Mouse (Mus musculus): ENCODE measurements at regions not wholly inside any gene's neighbourhood (a gene's known extent, or its start where the extent isn't known, plus 50 kb on each side); places are given as distances from the start of the nearest gene placed in this dataset.

- no peak overlapping the region for H3K4me2 ChIP-seq (ENCODE audit: low read length)
- no peak for DNase-seq
- ATAC-seq (ENCODE audit: low FRiP score, low TSS enrichment) = no peak
- no peaks in the 10 kb centered on the region for H3K27me3 ChIP-seq (ENCODE audit: control insufficient read depth, insufficient read depth, low read length)
- no peak overlapping the region for H3K9ac ChIP-seq (replicated peaks; ENCODE audit: low read length)
- no peaks in the 10 kb centered on the region for H3K9me3 ChIP-seq (ENCODE audit: control insufficient read depth, low read length)
- H3K27ac ChIP-seq (replicated peaks; ENCODE audit: low read depth, low read length) = no peak overlapping the region
- no peaks in the 10 kb centered on the region for H3K4me1 ChIP-seq (ENCODE audit: control insufficient read depth, insufficient read depth, low read length)
- no peak overlapping the region for H3K4me3 ChIP-seq (replicated peaks; ENCODE audit: low read depth, low read length)
- WGBS = 61% methylated on average over 3 of the region's 3 CpGs
- no peaks in the 10 kb centered on the region for H3K36me3 ChIP-seq (ENCODE audit: control insufficient read depth, insufficient read depth, low read length)
Measured at GRCm38 (mm10) chr1:186887127-186887526, 80.1 kb upstream of the D1Pas1 start.

- H3K9ac ChIP-seq (replicated peaks; ENCODE audit: low read length) = no peak overlapping the region
- no peak overlapping the region for H3K27ac ChIP-seq (replicated peaks; ENCODE audit: low read depth, low read length)
- DNase-seq = no peak
- H3K36me3 ChIP-seq (ENCODE audit: control insufficient read depth, insufficient read depth, low read length) = no peaks in the 10 kb centered on the region
- no peak overlapping the region for H3K4me3 ChIP-seq (replicated peaks; ENCODE audit: low read depth, low read length)
- no peak for ATAC-seq (ENCODE audit: low FRiP score, low TSS enrichment)
- H3K27me3 ChIP-seq (ENCODE audit: control insufficient read depth, insufficient read depth, low read length) = no peaks in the 10 kb centered on the region
- no peak overlapping the region for H3K4me2 ChIP-seq (ENCODE audit: low read length)
- no peaks in the 10 kb centered on the region for H3K9me3 ChIP-seq (ENCODE audit: control insufficient read depth, low read length)
- H3K4me1 ChIP-seq (ENCODE audit: control insufficient read depth, insufficient read depth, low read length) = no peaks in the 10 kb centered on the region
- WGBS = 79% methylated on average over 2 of the region's 2 CpGs
Measured at GRCm38 (mm10) chr1:186880391-186880790, 86.8 kb upstream of the D1Pas1 start.

GRCm38 (mm10) chr1:186860608-186861444 lies 106.4 kb upstream of the D1Pas1 start:
- Histone ChIP-seq H3K36me3 (ENCODE audit: control insufficient read depth, insufficient read depth, low read length) (no peaks in the 10 kb centered on the region), H3K27me3 (ENCODE audit: control insufficient read depth, insufficient read depth, low read length) (no peaks in the 10 kb centered on the region), H3K9ac (replicated peaks; ENCODE audit: low read length) (no peak overlapping the region), H3K27ac (replicated peaks; ENCODE audit: low read depth, low read length) (no peak overlapping the region), H3K4me2 (ENCODE audit: low read length) (no peak overlapping the region), H3K4me3 (replicated peaks; ENCODE audit: low read depth, low read length) (no peak overlapping the region), H3K4me1 (ENCODE audit: control insufficient read depth, insufficient read depth, low read length) (no peaks in the 10 kb centered on the region), H3K9me3 (ENCODE audit: control insufficient read depth, low read length) (no peaks in the 10 kb centered on the region)
- DNase-seq (no peak), ATAC-seq (ENCODE audit: low FRiP score, low TSS enrichment) (no peak)
- 79% methylated on average over 10 of the region's 10 CpGs for WGBS

- WGBS = 94% methylated on average over 21 of the region's 21 CpGs
- DNase-seq (no peak), ATAC-seq (ENCODE audit: low FRiP score, low TSS enrichment) (no peak)
- Histone ChIP-seq H3K27ac (replicated peaks; ENCODE audit: low read depth, low read length) (no peak overlapping the region), H3K27me3 (ENCODE audit: control insufficient read depth, insufficient read depth, low read length) (no peaks in the 10 kb centered on the region), H3K9ac (replicated peaks; ENCODE audit: low read length) (no peak overlapping the region), H3K36me3 (ENCODE audit: control insufficient read depth, insufficient read depth, low read length) (no peaks in the 10 kb centered on the region), H3K4me2 (ENCODE audit: low read length) (no peak overlapping the region), H3K4me3 (replicated peaks; ENCODE audit: low read depth, low read length) (no peak overlapping the region), H3K4me1 (ENCODE audit: control insufficient read depth, insufficient read depth, low read length) (no peaks in the 10 kb centered on the region), H3K9me3 (ENCODE audit: control insufficient read depth, low read length) (no peaks in the 10 kb centered on the region)
Measured at GRCm38 (mm10) chr1:186858285-186858684, 108.9 kb upstream of the D1Pas1 start.

- ATAC-seq (ENCODE audit: low FRiP score, low TSS enrichment) (no peak), DNase-seq (no peak)
- no peak overlapping the region for H3K27ac ChIP-seq (replicated peaks; ENCODE audit: low read depth, low read length)
- H3K27me3 ChIP-seq (ENCODE audit: control insufficient read depth, insufficient read depth, low read length) = no peaks in the 10 kb centered on the region
- H3K4me2 ChIP-seq (ENCODE audit: low read length) = no peak overlapping the region
- no peak overlapping the region for H3K9ac ChIP-seq (replicated peaks; ENCODE audit: low read length)
- no peak overlapping the region for H3K4me3 ChIP-seq (replicated peaks; ENCODE audit: low read depth, low read length)
- 92% methylated on average over 3 of the region's 3 CpGs for WGBS
- no peaks in the 10 kb centered on the region for H3K9me3 ChIP-seq (ENCODE audit: control insufficient read depth, low read length)
- no peaks in the 10 kb centered on the region for H3K4me1 ChIP-seq (ENCODE audit: control insufficient read depth, insufficient read depth, low read length)
- no peaks in the 10 kb centered on the region for H3K36me3 ChIP-seq (ENCODE audit: control insufficient read depth, insufficient read depth, low read length)
Measured at GRCm38 (mm10) chr1:186855474-186856036, 106.4 kb upstream of the Rrp15 start.

- H3K27me3 ChIP-seq (ENCODE audit: control insufficient read depth, insufficient read depth, low read length) = no peaks in the 10 kb centered on the region
- H3K4me1 ChIP-seq (ENCODE audit: control insufficient read depth, insufficient read depth, low read length) = no peaks in the 10 kb centered on the region
- no peaks in the 10 kb centered on the region for H3K36me3 ChIP-seq (ENCODE audit: control insufficient read depth, insufficient read depth, low read length)
- no peak overlapping the region for H3K4me3 ChIP-seq (replicated peaks; ENCODE audit: low read depth, low read length)
- no peak overlapping the region for H3K4me2 ChIP-seq (ENCODE audit: low read length)
- no peak for DNase-seq
- H3K9ac ChIP-seq (replicated peaks; ENCODE audit: low read length) = no peak overlapping the region
- no peaks in the 10 kb centered on the region for H3K9me3 ChIP-seq (ENCODE audit: control insufficient read depth, low read length)
- WGBS = 91% methylated on average over 7 of the region's 7 CpGs
- no peak overlapping the region for H3K27ac ChIP-seq (replicated peaks; ENCODE audit: low read depth, low read length)
- ATAC-seq (ENCODE audit: low FRiP score, low TSS enrichment) = no peak
Measured at GRCm38 (mm10) chr1:186845256-186845655, 96.1 kb upstream of the Rrp15 start.

- 2% methylated on average over 43 of the region's 43 CpGs for WGBS
- Histone ChIP-seq H3K36me3 (ENCODE audit: control insufficient read depth, insufficient read depth, low read length) (no peaks in the 10 kb centered on the region), H3K9ac (replicated peaks; ENCODE audit: low read length) (peak overlapping the region; percentile 49; the same call in 1 of the 2 replicates), H3K27ac (replicated peaks; ENCODE audit: low read depth, low read length) (0 out of 2 replicates have a peak overlapping the region, but pooled peaks have one; percentile 26), H3K9me3 (ENCODE audit: control insufficient read depth, low read length) (no peaks in the 10 kb centered on the region), H3K27me3 (ENCODE audit: control insufficient read depth, insufficient read depth, low read length) (no peaks in the 10 kb centered on the region; the same call in 1 of the 2 replicates), H3K4me1 (ENCODE audit: control insufficient read depth, insufficient read depth, low read length) (peaks cover 14% of the 10 kb centered on the region), H3K4me2 (ENCODE audit: low read length) (peak overlapping the region; percentile 92), H3K4me3 (replicated peaks; ENCODE audit: low read depth, low read length) (peak overlapping the region; percentile 40)
- peak; percentile 72 for DNase-seq
- peak; percentile 57; the same call in 1 of the 2 replicates for ATAC-seq (ENCODE audit: low FRiP score, low TSS enrichment)
Measured at GRCm38 (mm10) chr1:186833896-186834800, 85.0 kb upstream of the Rrp15 start.

- Histone ChIP-seq H3K4me2 (ENCODE audit: low read length) (peak overlapping the region; percentile 92), H3K9me3 (ENCODE audit: control insufficient read depth, low read length) (no peaks in the 10 kb centered on the region), H3K9ac (replicated peaks; ENCODE audit: low read length) (peak overlapping the region; percentile 49; the same call in 1 of the 2 replicates), H3K4me1 (ENCODE audit: control insufficient read depth, insufficient read depth, low read length) (peaks cover 14% of the 10 kb centered on the region), H3K4me3 (replicated peaks; ENCODE audit: low read depth, low read length) (peak overlapping the region; percentile 40), H3K27me3 (ENCODE audit: control insufficient read depth, insufficient read depth, low read length) (no peaks in the 10 kb centered on the region; the same call in 1 of the 2 replicates), H3K36me3 (ENCODE audit: control insufficient read depth, insufficient read depth, low read length) (no peaks in the 10 kb centered on the region), H3K27ac (replicated peaks; ENCODE audit: low read depth, low read length) (no peak overlapping the region)
- peak; percentile 61 for DNase-seq
- no peak for ATAC-seq (ENCODE audit: low FRiP score, low TSS enrichment)
- 1% methylated on average over 17 of the region's 17 CpGs for WGBS
Measured at GRCm38 (mm10) chr1:186833441-186833895, 84.3 kb upstream of the Rrp15 start.

Measured in midbrain, embryonic 14.5 days (tissue).